Mouse (Mus musculus) testis, postnatal 14 days (tissue): ENCODE measurements around the gene Apom.

Source experiments
- DNase-seq: peaks from one replicate; pipeline ENCODE4 v3.0.0; 2021; ENCODE audit warnings: low spot score

Apom gene

GRCm38 (mm10) chr17:35131500-35132173 is at the start of gene Apom:
TSS of gene Apom (minus strand) at chr17:35132050.
- DNase-seq, result no peak

GRCm38 (mm10) chr17:35180093-35180492 is 48.2 kb upstream of the Apom start:
- no peak for DNase-seq

- DNase-seq, result no peak
Observed at GRCm38 (mm10) chr17:35178528-35178927, 46.7 kb upstream of the Apom start.

- no peak for DNase-seq
Observed at GRCm38 (mm10) chr17:35175968-35176367, 44.1 kb upstream of the Apom start, which contains the start of gene Aif1. TSS of gene Aif1 (minus strand) at chr17:35176068.

- no peak for DNase-seq
Observed at GRCm38 (mm10) chr17:35175382-35175781, 43.5 kb upstream of the Apom start.

GRCm38 (mm10) chr17:35174201-35174977 is 42.5 kb upstream of the Apom start:
- no peak for DNase-seq

GRCm38 (mm10) chr17:35173329-35173728 is 41.5 kb upstream of the Apom start:
- DNase-seq, result no peak

GRCm38 (mm10) chr17:35172445-35173234 is 40.8 kb upstream of the Apom start:
- DNase-seq, result no peak

GRCm38 (mm10) chr17:35168541-35169207 is 36.8 kb upstream of the Apom start:
- DNase-seq, result no peak

- no peak for DNase-seq
Observed at GRCm38 (mm10) chr17:35167794-35168193, 35.9 kb upstream of the Apom start.

GRCm38 (mm10) chr17:35166352-35167035 is 34.6 kb upstream of the Apom start:
- DNase-seq, result no peak

GRCm38 (mm10) chr17:35165451-35166155 is 33.8 kb upstream of the Apom start:
- DNase-seq, result no peak

- peak; percentile 100 for DNase-seq
Observed at GRCm38 (mm10) chr17:35164568-35165450, 33.0 kb upstream of the Apom start, which contains the start of gene Prrc2a. TSS of gene Prrc2a (minus strand) at chr17:35164897.

- no peak for DNase-seq
Observed at GRCm38 (mm10) chr17:35164218-35164567, 32.3 kb upstream of the Apom start.

GRCm38 (mm10) chr17:35163326-35164081 is 31.7 kb upstream of the Apom start:
- DNase-seq, result no peak

- no peak for DNase-seq
Observed at GRCm38 (mm10) chr17:35162730-35163129, 30.9 kb upstream of the Apom start.

GRCm38 (mm10) chr17:35162121-35162520 is 30.3 kb upstream of the Apom start:
- no peak for DNase-seq

GRCm38 (mm10) chr17:35161421-35161820 is 29.6 kb upstream of the Apom start:
- no peak for DNase-seq

- DNase-seq, result no peak
Observed at GRCm38 (mm10) chr17:35159638-35160037, 27.8 kb upstream of the Apom start.
